Mouse (Mus musculus) thymus, adult 2 months (tissue): ENCODE results near the gene Mlec. TPM values are rescaled to one million over a fixed set of nuclear protein-coding genes. Genes with fewer than 3 reads are reported as not detected.

Experiments
- DNase-seq: peaks from one replicate; pipeline ENCODE4 v3.0.0; 2021
- H3K27ac ChIP-seq: fragments of 200-500 bp; 2 replicates; pipeline ENCODE4 v1.5.1; 2012; ENCODE audit warnings: low read length, control low read depth; ENCODE audit not compliant: control insufficient read depth, insufficient read depth
- H3K27me3 ChIP-seq: fragments of 200-500 bp; 2 replicates; pipeline ENCODE4 v1.6.1; 2012; ENCODE audit warnings: mild to moderate bottlenecking, low read length, moderate library complexity, mixed read lengths; ENCODE audit not compliant: control insufficient read depth, insufficient read depth
- H3K36me3 ChIP-seq: fragments of 200-500 bp; 2 replicates; pipeline ENCODE4 v1.6.1; 2012; ENCODE audit warnings: mild to moderate bottlenecking, low read length, moderate library complexity; ENCODE audit not compliant: control insufficient read depth, insufficient read depth
- H3K4me1 ChIP-seq: fragments of 200-500 bp; replicated peaks from 2 replicates; pipeline ENCODE4 v1.6.1; 2012; ENCODE audit warnings: low read length; ENCODE audit not compliant: control insufficient read depth, insufficient read depth
- H3K4me3 ChIP-seq: fragments of 200-500 bp; 2 replicates; pipeline ENCODE4 v1.5.1; 2012; ENCODE audit warnings: mild to moderate bottlenecking, low read length, control low read depth, moderate library complexity; ENCODE audit not compliant: control insufficient read depth, insufficient read depth
- CTCF ChIP-seq: fragments of 200-500 bp; IDR thresholded peaks from 2 replicates; pipeline ENCODE4 v1.5.1; 2012; ENCODE audit warnings: mild to moderate bottlenecking, control low read depth, low read length, moderate library complexity, borderline replicate concordance; ENCODE audit not compliant: control insufficient read depth, poor library complexity, insufficient read depth; ENCODE audit errors: extremely low read depth
- POLR2A ChIP-seq: fragments of 200-500 bp; IDR thresholded peaks from 2 replicates; pipeline ENCODE4 v1.6.1; 2012; ENCODE audit warnings: mild to moderate bottlenecking, low read length, control low read depth, moderate library complexity; ENCODE audit not compliant: control insufficient read depth, poor library complexity, insufficient read depth; ENCODE audit errors: extremely low read depth
- WGBS: fragments of 180-500 bp; shearing (Covaris S2); methylation state at CpG from one replicate; pipeline ENCODE4 v1.1.7; 2018; 5-methylcytosine and 5-hydroxymethylcytosine counted together
- polyA plus RNA-seq: library from polyadenylated mRNA; depleted of rRNA; stranded (reverse); fragments of >200 nt; gene quantifications from 2 replicates; pipeline ENCODE4 v1.2.3, GENCODE M21; 2012; rRNA removed

Mlec gene
- polyA plus RNA-seq = 95.0 and 98.5 TPM in 2 replicates

DNA sequence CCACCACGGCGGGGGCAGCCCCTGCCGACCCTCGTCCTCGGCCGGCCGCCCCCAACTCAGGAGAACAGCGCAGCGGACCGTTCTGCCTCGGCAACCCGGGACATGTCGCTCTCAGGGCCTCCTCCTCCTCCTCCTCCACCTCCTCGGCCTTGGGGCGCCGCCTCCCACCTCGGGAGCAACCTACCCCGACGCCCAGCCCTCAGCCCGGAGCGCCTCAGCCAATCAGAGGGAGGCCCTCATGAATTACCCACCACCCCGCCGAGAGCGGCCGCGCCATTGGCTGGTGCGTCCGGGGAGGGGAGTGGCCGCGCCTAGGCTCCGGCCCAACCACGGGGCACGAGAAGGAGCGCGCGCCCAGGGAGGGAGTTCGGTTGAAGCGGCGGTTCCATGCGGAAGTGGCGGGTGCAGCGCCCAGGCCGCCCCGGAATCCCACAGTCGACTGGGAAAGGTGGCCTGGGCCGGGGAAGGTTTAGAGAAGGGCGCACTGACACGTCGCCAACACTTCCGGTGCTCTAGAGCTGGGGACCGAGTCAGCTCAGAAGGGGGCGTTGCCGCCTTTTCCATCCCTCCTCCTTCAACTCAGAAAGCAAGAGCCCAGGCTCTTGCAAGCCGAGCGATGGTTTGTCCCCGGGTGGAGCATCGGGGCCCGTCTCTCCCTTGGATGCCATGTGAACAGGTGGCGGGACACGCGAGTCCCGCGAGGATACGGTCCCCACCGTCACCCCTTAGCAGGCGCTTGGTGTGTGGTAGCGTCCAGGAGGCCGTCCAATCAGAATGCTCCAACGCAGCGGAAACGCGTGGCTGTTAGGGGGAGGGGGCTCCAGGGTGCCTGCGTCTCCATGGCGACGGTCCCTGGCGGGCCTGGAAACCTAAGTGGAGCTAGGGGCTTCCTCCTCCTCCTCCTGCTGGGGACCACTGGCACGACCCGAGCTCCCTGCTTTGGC, at the start of gene Mlec:
Gene Mlec, minus strand, starts transcription at position 140 of the 944 bp plus-strand sequence.
- Histone ChIP-seq H3K27me3 (no peaks in the 10 kb centered on the region), H3K4me1 (peaks cover 47% of the 10 kb centered on the region), H3K4me3 (peak within 1 kb of the TSS; percentile 83), H3K27ac (peak within 1 kb of the TSS; percentile 73), H3K36me3 (no peaks in the 10 kb centered on the region)
- TF ChIP-seq POLR2A (peak; percentile 97), CTCF (peak; percentile 37; the same call in 1 of the 2 replicates)
- DNase-seq = peak; percentile 98
- under 1% methylated on average over 78 of the region's 78 CpGs for WGBS

DNA sequence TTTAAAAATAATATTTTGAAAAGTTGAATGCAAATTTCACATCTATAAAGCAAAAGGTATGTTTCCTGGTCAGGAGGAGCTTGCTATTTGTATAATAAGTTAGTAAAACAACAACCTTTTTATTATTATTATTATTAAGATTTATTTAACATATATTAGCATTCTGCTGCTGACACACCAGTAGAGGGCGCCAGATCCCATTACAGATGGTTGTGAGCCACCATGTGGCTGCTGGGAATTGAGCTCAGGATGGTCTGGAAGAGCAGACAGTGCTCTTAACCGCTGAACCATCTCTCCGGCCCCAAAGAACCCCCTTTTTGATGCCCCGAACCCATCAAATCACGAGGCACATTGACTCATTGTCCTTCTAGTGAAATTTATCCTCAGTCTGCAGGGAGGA, 49.3 kb upstream of the Mlec start:
- no peaks in the 10 kb centered on the region for H3K36me3 ChIP-seq
- no peak overlapping the region for H3K27ac ChIP-seq
- 67% methylated on average over 5 of the region's 5 CpGs for WGBS
- no peak for DNase-seq
- H3K4me3 ChIP-seq = no peak overlapping the region
- H3K27me3 ChIP-seq = peaks cover 10% of the 10 kb centered on the region; the same call in 1 of the 2 replicates
- peaks cover 10% of the 10 kb centered on the region for H3K4me1 ChIP-seq
- TF ChIP-seq CTCF (no peak), POLR2A (no peak)

DNA sequence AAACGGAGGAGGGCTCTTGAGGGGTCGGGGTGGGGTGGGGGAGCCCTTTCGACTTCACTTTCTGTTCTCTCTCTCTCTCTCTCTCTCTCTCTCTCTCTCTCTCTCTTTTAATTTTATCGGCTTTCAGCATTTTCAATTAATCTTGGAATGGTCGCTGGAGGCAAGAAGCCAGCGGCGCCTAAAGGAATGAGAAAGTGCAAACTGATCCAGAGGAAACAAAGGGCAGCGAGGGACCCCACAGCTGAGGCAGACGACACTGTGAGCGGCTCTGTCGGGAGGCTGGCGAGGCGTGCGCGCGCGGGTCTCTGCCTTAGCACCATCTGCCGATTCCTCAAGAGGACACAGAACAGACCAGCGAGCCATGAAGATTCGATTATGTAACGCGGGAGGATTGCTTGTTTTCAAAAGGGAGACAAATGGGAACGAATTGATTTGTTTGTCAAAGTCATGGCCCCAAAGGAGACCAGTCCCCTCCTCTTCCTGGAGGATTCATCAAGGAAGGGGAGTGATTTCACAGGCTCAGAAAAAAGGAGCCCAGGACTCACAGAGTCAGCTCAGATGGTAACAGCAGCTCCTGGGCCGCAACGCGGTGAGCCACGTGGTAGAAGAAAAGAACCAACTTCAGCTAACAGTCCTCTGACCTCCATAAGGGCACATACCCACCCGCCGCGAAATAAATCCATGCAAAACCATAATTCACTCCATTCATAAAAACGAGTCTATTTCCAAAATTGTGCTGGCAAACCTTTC, 46.8 kb upstream of the Mlec start:
- peaks cover 10% of the 10 kb centered on the region for H3K4me1 ChIP-seq
- H3K36me3 ChIP-seq = no peaks in the 10 kb centered on the region
- no peak overlapping the region for H3K4me3 ChIP-seq
- no peak for TF ChIP-seq POLR2A
- TF ChIP-seq CTCF = no peak
- DNase-seq = no peak
- no peak overlapping the region for H3K27ac ChIP-seq
- WGBS = 3% methylated on average over 31 of the region's 31 CpGs
- H3K27me3 ChIP-seq = peaks cover 10% of the 10 kb centered on the region; the same call in 1 of the 2 replicates

DNA sequence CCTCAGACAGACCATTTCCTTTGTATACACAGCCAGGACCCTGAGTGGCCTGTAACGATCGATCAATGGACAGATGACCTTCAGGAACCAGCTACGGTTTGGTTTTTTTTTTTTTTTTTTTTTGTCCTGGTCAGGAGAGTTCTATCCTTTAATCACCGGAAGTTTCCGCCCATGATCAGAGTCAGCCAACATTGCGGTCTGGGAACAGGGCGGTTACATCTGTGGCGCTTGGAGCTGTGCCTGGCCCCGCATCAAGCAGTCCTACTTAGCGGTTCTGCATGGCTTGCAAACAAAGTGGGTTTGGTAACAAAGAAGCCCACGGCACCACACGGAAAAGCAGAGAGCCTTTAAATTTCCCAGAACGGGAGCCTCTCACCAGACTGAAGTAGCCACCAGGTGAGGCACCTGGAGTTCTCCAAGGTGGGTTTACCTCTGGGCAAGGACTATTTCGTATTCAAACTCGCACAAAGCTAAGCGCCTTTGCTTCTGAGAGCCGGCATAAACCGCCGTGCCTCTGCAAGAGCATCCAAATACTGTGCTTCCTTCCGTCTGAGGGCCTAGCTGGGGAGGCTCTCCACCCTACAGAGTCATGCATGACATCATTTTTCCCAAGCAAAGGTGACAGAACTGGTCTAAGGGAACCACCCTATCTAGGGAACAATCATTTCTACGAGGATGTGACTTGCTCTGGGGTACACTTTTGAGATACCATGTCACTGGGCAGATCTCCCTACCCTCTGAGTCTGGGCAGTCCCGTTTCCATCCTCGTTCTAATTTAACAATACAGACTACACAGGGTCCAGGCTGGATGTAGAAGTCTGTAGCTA, 46.0 kb upstream of the Mlec start:
- no peak for DNase-seq
- Histone ChIP-seq H3K4me3 (no peak overlapping the region), H3K27me3 (peaks cover 10% of the 10 kb centered on the region; the same call in 1 of the 2 replicates), H3K36me3 (no peaks in the 10 kb centered on the region), H3K27ac (no peak overlapping the region), H3K4me1 (peaks cover 10% of the 10 kb centered on the region)
- TF ChIP-seq CTCF = no peak
- TF ChIP-seq POLR2A = no peak
- 8% methylated on average over 23 of the region's 23 CpGs for WGBS

DNA sequence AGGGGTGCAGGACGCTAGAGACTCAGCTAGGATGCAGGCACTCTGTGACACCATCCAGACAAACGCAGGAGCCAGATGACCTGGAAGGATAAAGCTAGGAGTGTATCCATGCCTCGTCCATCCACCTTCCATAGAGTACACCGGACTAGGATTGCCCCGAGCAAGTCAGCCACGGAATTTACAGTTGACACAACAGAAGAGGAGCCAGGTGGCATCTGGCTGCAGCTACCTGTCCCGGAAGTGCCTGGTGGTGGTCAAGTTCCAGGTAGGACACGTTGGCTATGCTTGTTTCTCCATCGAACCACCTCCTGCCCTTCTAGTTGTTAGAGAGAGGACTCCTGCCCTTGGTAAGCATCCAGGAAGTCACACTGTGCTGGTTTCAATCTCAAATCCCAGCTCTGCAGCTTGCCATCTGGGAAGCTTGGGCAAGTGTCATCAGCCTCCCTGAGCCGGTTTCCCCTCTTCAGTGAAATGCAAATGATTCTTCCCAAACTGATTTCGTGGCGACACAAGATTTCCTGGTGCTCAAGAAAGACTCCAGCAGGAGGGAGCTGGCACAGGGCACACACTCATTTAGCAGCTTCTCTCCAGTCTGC, 36.7 kb upstream of the Mlec start:
- DNase-seq = no peak
- H3K4me1 ChIP-seq = peaks cover 17% of the 10 kb centered on the region
- H3K27me3 ChIP-seq = peaks cover 21% of the 10 kb centered on the region
- H3K4me3 ChIP-seq = peak overlapping the region; percentile 27
- no peak overlapping the region for H3K27ac ChIP-seq
- TF ChIP-seq CTCF = no peak
- no peak for TF ChIP-seq POLR2A
- WGBS = 17% methylated on average over 12 of the region's 12 CpGs
- no peaks in the 10 kb centered on the region for H3K36me3 ChIP-seq
